Comparison of ENCODE assay signal across 15 mouse cellular contexts in genomic region chr1:167249252-167249651, GRCm38 (mm10). TPM values are rescaled to one million over a fixed set of nuclear protein-coding genes. Genes with fewer than 3 reads are reported as not detected.
DNase-seq lines count a peak whose midpoint lies in the region; ATAC-seq and TF ChIP-seq lines count a peak whose summit lies in the region.
"Had no signal": no experiment of that assay in that cellular context is flagged by ENCODE, and none has a peak within 500 bp of the region (broad histone marks: within the 10 kb centered on the region; RNA-seq: fewer than 3 reads in every experiment).

No protein-coding gene starts in this region.

- no peak overlapping the region for H3K4me2 ChIP-seq in kidney, embryonic 16.5 days (replicated peaks; ENCODE audit: low read depth, low read length)
- no peak overlapping the region for H3K4me2 ChIP-seq in midbrain, embryonic 12.5 days (replicated peaks)
- H3K4me2 ChIP-seq in midbrain, embryonic 14.5 days (ENCODE audit: low read length): no peak overlapping the region
- H3K4me2 ChIP-seq in stomach, postnatal 0 days (replicated peaks; ENCODE audit: low read depth): no peak overlapping the region
- H3K4me2 ChIP-seq: forebrain, embryonic 15.5 days had no signal

- no peaks in the 10 kb centered on the region for H3K36me3 ChIP-seq in kidney, embryonic 16.5 days (ENCODE audit: insufficient read depth, low read length)
- H3K36me3 ChIP-seq in midbrain, embryonic 12.5 days: no peaks in the 10 kb centered on the region
- H3K36me3 ChIP-seq in midbrain, embryonic 14.5 days (ENCODE audit: control insufficient read depth, insufficient read depth, low read length): no peaks in the 10 kb centered on the region
- H3K36me3 ChIP-seq in stomach, postnatal 0 days (ENCODE audit: control insufficient read depth, insufficient read depth, low read length): no peaks in the 10 kb centered on the region
- H3K36me3 ChIP-seq: forebrain, embryonic 15.5 days; hindbrain, embryonic 10.5 days had no signal

- TF ChIP-seq CTCF in stomach, postnatal 0 days (IDR thresholded peaks at IDR 0.05; ENCODE audit: low read depth): no peak

- no peaks in the 10 kb centered on the region for H3K27me3 ChIP-seq in kidney, embryonic 16.5 days (ENCODE audit: insufficient read depth, low read length)
- no peaks in the 10 kb centered on the region for H3K27me3 ChIP-seq in midbrain, embryonic 12.5 days
- no peaks in the 10 kb centered on the region for H3K27me3 ChIP-seq in midbrain, embryonic 14.5 days (ENCODE audit: control insufficient read depth, insufficient read depth, low read length)
- H3K27me3 ChIP-seq in stomach, postnatal 0 days (ENCODE audit: control insufficient read depth, insufficient read depth, low read length): no peaks in the 10 kb centered on the region
- H3K27me3 ChIP-seq: forebrain, embryonic 15.5 days had no signal

- no peaks in the 10 kb centered on the region for H3K9me3 ChIP-seq in kidney, embryonic 16.5 days (ENCODE audit: low read length)
- no peaks in the 10 kb centered on the region for H3K9me3 ChIP-seq in midbrain, embryonic 12.5 days
- H3K9me3 ChIP-seq in midbrain, embryonic 14.5 days (ENCODE audit: control insufficient read depth, low read length): no peaks in the 10 kb centered on the region
- no peaks in the 10 kb centered on the region for H3K9me3 ChIP-seq in stomach, postnatal 0 days (ENCODE audit: control insufficient read depth, low read length)
- H3K9me3 ChIP-seq: forebrain, embryonic 15.5 days; hindbrain, embryonic 10.5 days had no signal

- 0 out of 2 replicates have a peak, but pooled peaks have one; percentile 19 for ATAC-seq in frontal cortex, adult (ENCODE audit: low TSS enrichment)
- 0 out of 2 replicates have a peak, but pooled peaks have one; percentile 21 for ATAC-seq in kidney, embryonic 16.5 days (ENCODE audit: low FRiP score, low TSS enrichment)
- ATAC-seq in midbrain, embryonic 12.5 days (ENCODE audit: low FRiP score, low read depth): no peak
- ATAC-seq in midbrain, embryonic 14.5 days (ENCODE audit: low FRiP score, low TSS enrichment): no peak
- no peak for ATAC-seq in stomach, postnatal 0 days (ENCODE audit: low FRiP score, low TSS enrichment)
- ATAC-seq: forebrain, embryonic 15.5 days had no signal

- no peak for TF ChIP-seq EP300 in stomach, postnatal 0 days (optimal IDR thresholded peaks at IDR 0.05)

- no peak for DNase-seq in frontal cortex, postnatal 25 days (ENCODE audit: low spot score in 2 of 2)
- DNase-seq in kidney, adult 8-10 months: no peak
- no peak for DNase-seq in midbrain, embryonic 14.5 days
- peak; percentile 18 for DNase-seq in stomach, postnatal 0 days (ENCODE audit: low spot score)
- no peak for DNase-seq in thymus, adult 18-20 months
- DNase-seq: adrenal gland, postnatal 25 days; kidney, postnatal 36 days; right cerebral cortex, adult 18-20 months; thymus, postnatal 25 days had no signal

- no peak overlapping the region for H3K9ac ChIP-seq in kidney, embryonic 16.5 days (replicated peaks; ENCODE audit: low read length)
- H3K9ac ChIP-seq in midbrain, embryonic 12.5 days (replicated peaks): 0 out of 2 replicates have a peak overlapping the region, but pooled peaks have one; percentile 6
- no peak overlapping the region for H3K9ac ChIP-seq in midbrain, embryonic 14.5 days (replicated peaks; ENCODE audit: low read length)
- no peak overlapping the region for H3K9ac ChIP-seq in stomach, postnatal 0 days (ENCODE audit: low read length)
- H3K9ac ChIP-seq: forebrain, embryonic 15.5 days; liver, embryonic 14.5 days had no signal

- H3K27ac ChIP-seq in kidney, embryonic 16.5 days (ENCODE audit: low read length): no peak overlapping the region
- no peak overlapping the region for H3K27ac ChIP-seq in midbrain, embryonic 12.5 days (replicated peaks)
- no peak overlapping the region for H3K27ac ChIP-seq in midbrain, embryonic 14.5 days (replicated peaks; ENCODE audit: low read depth, low read length)
- H3K27ac ChIP-seq in stomach, postnatal 0 days (replicated peaks): no peak overlapping the region; the same call in 1 of the 2 replicates
- H3K27ac ChIP-seq: forebrain, embryonic 15.5 days; hindbrain, embryonic 10.5 days; liver, embryonic 14.5 days had no signal

- WGBS in kidney, embryonic 16.5 days: 66% methylated on average over 19 of the region's 19 CpGs
- WGBS in midbrain, embryonic 12.5 days: 91% methylated on average over 19 of the region's 19 CpGs
- 88% methylated on average over 19 of the region's 19 CpGs for WGBS in midbrain, embryonic 14.5 days
- WGBS in stomach, postnatal 0 days: 72% methylated on average over 19 of the region's 19 CpGs

- no peak overlapping the region for H3K4me3 ChIP-seq in kidney, embryonic 16.5 days (ENCODE audit: low read length)
- H3K4me3 ChIP-seq in midbrain, embryonic 12.5 days: no peak overlapping the region
- no peak overlapping the region for H3K4me3 ChIP-seq in midbrain, embryonic 14.5 days (replicated peaks; ENCODE audit: low read depth, low read length)
- no peak overlapping the region for H3K4me3 ChIP-seq in stomach, postnatal 0 days (ENCODE audit: low read depth, low read length)
- H3K4me3 ChIP-seq: forebrain, embryonic 15.5 days; hindbrain, embryonic 10.5 days had no signal

- H3K4me1 ChIP-seq in kidney, embryonic 16.5 days (ENCODE audit: insufficient read depth, low read length): peaks cover 39% of the 10 kb centered on the region
- H3K4me1 ChIP-seq in midbrain, embryonic 12.5 days: peaks cover 45% of the 10 kb centered on the region
- H3K4me1 ChIP-seq in midbrain, embryonic 14.5 days (ENCODE audit: control insufficient read depth, insufficient read depth, low read length): no peaks in the 10 kb centered on the region
- peaks cover 9% of the 10 kb centered on the region for H3K4me1 ChIP-seq in stomach, postnatal 0 days (replicated peaks; ENCODE audit: control insufficient read depth, insufficient read depth)

RNA-seq across cellular contexts. Expression of gene Uck2, which starts 35.9 kb away (rescaled TPM):
- polyA plus RNA-seq in kidney, embryonic 16.5 days (2015; fragmentation: Nextera tagmentation; extraction: Ambion mirVana): 67.7 and 72.3 TPM in 2 replicates
- 107 and 110 TPM in 2 replicates for polyA plus RNA-seq in midbrain, embryonic 12.5 days (2016; fragmentation: Nextera tagmentation; extraction: Ambion mirVana)
- 51.1 and 54.1 TPM in 2 replicates for polyA plus RNA-seq in midbrain, embryonic 14.5 days (2014; fragmentation: Nextera tagmentation; extraction: Ambion mirVana)
- polyA plus RNA-seq in stomach, postnatal 0 days (2015; fragmentation: Nextera tagmentation; extraction: Ambion mirVana): 49.4 and 52.5 TPM in 2 replicates

RNA-seq across cellular contexts. Expression of gene Tmco1, which starts 58.9 kb away (rescaled TPM):
- polyA plus RNA-seq in kidney, embryonic 16.5 days (2015; fragmentation: Nextera tagmentation; extraction: Ambion mirVana): 117 and 125 TPM in 2 replicates
- 72.7 and 80.1 TPM in 2 replicates for polyA plus RNA-seq in midbrain, embryonic 12.5 days (2016; fragmentation: Nextera tagmentation; extraction: Ambion mirVana)
- polyA plus RNA-seq in midbrain, embryonic 14.5 days (2014; fragmentation: Nextera tagmentation; extraction: Ambion mirVana): 65.4 and 69.0 TPM in 2 replicates
- 77.2 and 81.8 TPM in 2 replicates for polyA plus RNA-seq in stomach, postnatal 0 days (2015; fragmentation: Nextera tagmentation; extraction: Ambion mirVana)

Comparison
In these comparisons a context has a peak if more than half of its experiments do, and no peak if none do; other contexts are left out.
1. ATAC-seq: peak in frontal cortex, adult (single experiment) and kidney, embryonic 16.5 days (single experiment); none in midbrain, embryonic 12.5 days (single experiment), midbrain, embryonic 14.5 days (single experiment) and stomach, postnatal 0 days (single experiment).